Mouse (Mus musculus): ENCODE measurements around the gene Kcnk3.

DNA sequence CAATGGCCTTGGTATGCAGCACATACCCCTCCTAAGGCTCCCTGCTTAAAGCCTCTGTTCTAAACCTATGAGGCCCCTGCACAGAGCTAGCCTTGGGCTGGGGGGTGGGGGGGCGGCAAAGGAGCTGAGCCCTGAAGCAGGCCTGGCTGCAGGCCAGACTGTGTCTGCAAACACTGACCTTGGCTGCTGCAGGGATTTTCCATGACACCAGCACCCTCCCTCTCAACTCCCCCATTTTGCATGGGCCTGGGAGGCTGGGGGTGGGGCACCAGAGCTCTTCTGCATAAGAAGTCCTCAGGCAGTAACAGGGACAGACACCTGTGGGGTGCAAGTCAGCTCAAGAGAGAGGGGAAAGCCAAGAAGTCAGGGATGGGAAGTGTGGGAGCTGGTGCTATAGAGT, 26.3 kb downstream of the Kcnk3 start:
- no peak for TF ChIP-seq POLR2A (IDR thresholded peaks at IDR 0.05; ENCODE audit: control insufficient read depth, low read depth, low read length)
- no peak for TF ChIP-seq CTCF (IDR thresholded peaks at IDR 0.05; ENCODE audit: control insufficient read depth, insufficient read depth, insufficient replicate concordance, low read depth, low read length)
